Mouse (Mus musculus): ENCODE measurements around the gene St6gal1. TPM values are rescaled to one million over a fixed set of nuclear protein-coding genes. Genes with fewer than 3 reads are reported as not detected.

The St6gal1 gene
- polyA plus RNA-seq, 1 experiment from 2014 or later = 40.6 TPM

DNA sequence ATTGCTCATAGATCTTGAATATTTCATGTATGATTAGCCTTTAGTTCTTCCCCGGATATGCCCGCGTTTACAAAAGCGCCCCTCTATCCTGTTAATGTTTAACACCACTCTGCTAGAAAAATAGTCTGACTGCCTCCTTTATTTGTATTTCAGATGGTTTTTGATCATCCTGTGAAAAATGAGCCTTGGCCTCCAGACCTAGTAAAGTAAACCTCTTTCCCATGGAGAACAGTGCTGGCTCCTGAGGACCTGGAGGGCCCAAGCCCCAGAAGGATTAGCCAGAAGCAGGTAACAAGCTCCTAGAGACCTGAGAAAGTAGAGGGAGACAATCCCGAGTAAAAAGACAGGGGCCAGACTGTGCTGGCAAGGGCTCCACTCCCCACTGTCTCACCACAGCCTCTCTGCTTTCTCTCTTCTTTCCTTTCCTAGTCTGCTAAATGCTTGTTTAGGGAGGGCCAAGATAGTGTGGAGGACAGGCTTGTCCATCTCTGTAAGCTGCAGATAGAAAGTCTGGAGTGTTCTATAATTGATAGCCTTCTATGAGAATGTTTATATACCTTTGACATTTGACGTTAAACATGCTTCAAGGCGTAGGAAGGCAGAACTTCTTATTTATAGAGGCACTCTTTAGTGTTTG, 93.0 kb downstream of the St6gal1 start:
- no peaks in the 10 kb centered on the region for H3K9me3 ChIP-seq
- no peak overlapping the region for H3K9ac ChIP-seq
- ATAC-seq (ENCODE audit: low read depth) = no peak
- H3K36me3 ChIP-seq = peaks cover 41% of the 10 kb centered on the region
- WGBS = 82% methylated on average over 7 of the region's 7 CpGs
- H3K27ac ChIP-seq (replicated peaks) = no peak overlapping the region
- H3K4me1 ChIP-seq (replicated peaks) = peaks cover 6% of the 10 kb centered on the region; the same call in 1 of the 2 replicates
- H3K4me2 ChIP-seq = no peak overlapping the region
- no peak overlapping the region for H3K4me3 ChIP-seq
- no peaks in the 10 kb centered on the region for H3K27me3 ChIP-seq

- Histone ChIP-seq H3K9ac (no peak overlapping the region), H3K4me3 (no peak overlapping the region), H3K4me1 (replicated peaks) (peaks cover 7% of the 10 kb centered on the region), H3K36me3 (peaks cover 45% of the 10 kb centered on the region), H3K4me2 (no peak overlapping the region), H3K27ac (replicated peaks) (no peak overlapping the region), H3K9me3 (no peaks in the 10 kb centered on the region), H3K27me3 (no peaks in the 10 kb centered on the region)
- WGBS = 85% methylated on average over 3 of the region's 3 CpGs
- no peak for ATAC-seq (ENCODE audit: low read depth)
Measured at GRCm38 (mm10) chr16:23320025-23320424, 95.5 kb downstream of the St6gal1 start.

DNA sequence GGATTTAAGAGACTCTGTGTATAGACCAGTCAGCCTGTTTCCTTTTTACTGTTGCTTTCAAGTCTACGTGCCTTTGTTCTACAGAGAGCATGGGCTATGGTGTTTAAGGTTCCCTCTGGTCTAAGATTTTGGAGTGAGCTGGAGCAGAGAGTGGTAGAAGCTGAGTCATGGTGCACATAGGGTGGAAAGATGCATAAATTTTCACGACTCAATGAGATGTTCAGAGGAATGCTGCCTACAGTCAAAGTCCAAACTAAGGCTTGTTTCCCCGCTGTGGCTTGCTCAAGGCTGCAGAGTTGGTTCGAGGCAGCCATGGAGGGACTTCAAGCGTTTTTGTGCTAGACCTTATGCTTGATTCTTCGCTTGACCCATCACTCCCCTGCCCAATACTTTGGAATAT, 96.0 kb downstream of the St6gal1 start:
- Histone ChIP-seq H3K27ac (replicated peaks) (no peak overlapping the region), H3K9me3 (no peaks in the 10 kb centered on the region), H3K36me3 (peaks cover 45% of the 10 kb centered on the region), H3K4me1 (replicated peaks) (peaks cover 10% of the 10 kb centered on the region), H3K9ac (no peak overlapping the region), H3K4me3 (no peak overlapping the region), H3K27me3 (no peaks in the 10 kb centered on the region), H3K4me2 (no peak overlapping the region)
- no peak for ATAC-seq (ENCODE audit: low read depth)
- 92% methylated on average over 6 of the region's 6 CpGs for WGBS

DNA sequence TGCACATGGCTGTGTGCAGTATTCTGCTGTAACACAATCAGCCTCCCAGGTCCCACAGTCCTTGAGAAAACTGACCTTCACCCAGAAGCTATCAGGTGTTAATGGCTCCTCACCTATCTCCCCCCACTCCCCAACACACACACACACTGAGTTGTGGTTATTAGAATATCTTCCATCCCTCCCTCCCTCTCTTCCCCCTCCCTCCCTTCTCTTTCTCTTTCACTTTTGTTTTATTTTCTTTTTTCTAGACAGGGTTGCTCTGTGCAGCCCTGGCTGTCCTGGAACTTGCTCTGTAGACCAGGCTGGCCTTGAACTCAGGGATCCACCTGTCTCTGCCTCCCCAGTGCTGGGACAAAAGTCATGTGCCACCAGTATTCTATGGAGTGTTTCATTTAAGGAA, 97.9 kb downstream of the St6gal1 start:
- Histone ChIP-seq H3K4me2 (no peak overlapping the region), H3K36me3 (peaks cover 46% of the 10 kb centered on the region), H3K9me3 (no peaks in the 10 kb centered on the region), H3K27me3 (no peaks in the 10 kb centered on the region), H3K9ac (no peak overlapping the region), H3K4me3 (no peak overlapping the region), H3K27ac (replicated peaks) (no peak overlapping the region), H3K4me1 (replicated peaks) (peaks cover 12% of the 10 kb centered on the region)
- ATAC-seq (ENCODE audit: low read depth) = no peak

DNA sequence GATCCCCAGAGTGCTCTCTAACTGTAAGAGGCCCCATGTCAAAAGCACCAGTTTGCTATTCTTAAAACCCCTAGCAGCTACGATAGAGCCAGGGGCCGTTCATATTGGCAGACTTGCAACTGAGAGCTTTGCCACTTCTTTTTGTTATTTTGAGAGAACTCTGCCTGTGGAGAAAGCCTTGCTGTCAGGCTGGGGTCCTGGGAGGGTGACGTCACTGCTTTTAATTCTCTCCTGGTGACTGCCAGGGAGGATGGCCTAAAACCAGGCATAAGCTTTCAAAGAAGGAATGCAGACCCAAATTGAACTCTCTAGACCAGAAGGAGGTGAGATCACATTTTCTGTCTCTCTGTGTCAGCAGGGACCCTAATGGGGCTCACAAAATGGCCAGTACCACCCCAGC, 99.4 kb downstream of the St6gal1 start:
- 54% methylated on average over 3 of the region's 3 CpGs for WGBS
- Histone ChIP-seq H3K27ac (replicated peaks) (no peak overlapping the region), H3K27me3 (no peaks in the 10 kb centered on the region), H3K4me1 (replicated peaks) (peaks cover 12% of the 10 kb centered on the region), H3K9ac (no peak overlapping the region), H3K4me2 (no peak overlapping the region), H3K4me3 (no peak overlapping the region), H3K36me3 (peaks cover 46% of the 10 kb centered on the region), H3K9me3 (no peaks in the 10 kb centered on the region)
- ATAC-seq (ENCODE audit: low read depth) = no peak

- H3K9me3 ChIP-seq = no peaks in the 10 kb centered on the region
- H3K9ac ChIP-seq = no peak overlapping the region
- 67% methylated on average over 6 of the region's 6 CpGs for WGBS
- no peaks in the 10 kb centered on the region for H3K27me3 ChIP-seq
- no peak overlapping the region for H3K4me3 ChIP-seq
- H3K4me2 ChIP-seq = no peak overlapping the region
- H3K4me1 ChIP-seq (replicated peaks) = peaks cover 12% of the 10 kb centered on the region
- no peak for ATAC-seq (ENCODE audit: low read depth)
- H3K27ac ChIP-seq (replicated peaks) = no peak overlapping the region
- H3K36me3 ChIP-seq = peaks cover 48% of the 10 kb centered on the region
Measured at GRCm38 (mm10) chr16:23324867-23325650, 100.5 kb downstream of the St6gal1 start.

GRCm38 (mm10) chr16:23326664-23327063, 102.1 kb downstream of the St6gal1 start:
- ATAC-seq (ENCODE audit: low read depth) = no peak
- Histone ChIP-seq H3K27ac (replicated peaks) (no peak overlapping the region), H3K4me3 (no peak overlapping the region), H3K4me2 (no peak overlapping the region), H3K27me3 (no peaks in the 10 kb centered on the region), H3K36me3 (peaks cover 42% of the 10 kb centered on the region), H3K4me1 (replicated peaks) (peaks cover 12% of the 10 kb centered on the region), H3K9me3 (no peaks in the 10 kb centered on the region), H3K9ac (no peak overlapping the region)
- WGBS = 94% methylated on average over 6 of the region's 6 CpGs

- no peak overlapping the region for H3K4me3 ChIP-seq
- H3K9ac ChIP-seq = no peak overlapping the region
- peaks cover 12% of the 10 kb centered on the region for H3K4me1 ChIP-seq (replicated peaks)
- 94% methylated on average over 7 of the region's 7 CpGs for WGBS
- no peak overlapping the region for H3K27ac ChIP-seq (replicated peaks)
- H3K36me3 ChIP-seq = peaks cover 44% of the 10 kb centered on the region
- no peak for ATAC-seq (ENCODE audit: low read depth)
- no peaks in the 10 kb centered on the region for H3K9me3 ChIP-seq
- H3K4me2 ChIP-seq = no peak overlapping the region
- H3K27me3 ChIP-seq = no peaks in the 10 kb centered on the region
Measured at GRCm38 (mm10) chr16:23327266-23327665, 102.7 kb downstream of the St6gal1 start.

DNA sequence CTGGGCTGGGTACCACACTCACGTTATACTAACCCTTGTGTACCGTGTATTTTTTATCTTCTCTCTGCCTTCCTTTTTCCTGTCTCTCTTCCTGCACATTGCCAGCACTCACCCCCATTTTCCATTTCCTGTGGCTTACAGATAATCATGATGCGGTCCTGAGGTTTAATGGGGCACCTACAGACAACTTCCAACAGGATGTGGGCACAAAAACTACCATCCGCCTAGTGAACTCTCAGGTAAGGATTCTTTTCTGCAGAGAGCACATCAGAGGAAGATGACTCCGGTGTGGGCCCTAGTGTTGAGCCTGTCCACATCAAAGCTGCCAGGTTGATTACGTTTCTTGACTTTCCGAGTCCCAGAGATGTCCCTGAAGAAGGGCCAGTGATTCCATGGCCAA, 103.7 kb downstream of the St6gal1 start:
- no peaks in the 10 kb centered on the region for H3K9me3 ChIP-seq
- ATAC-seq (ENCODE audit: low read depth) = no peak
- no peaks in the 10 kb centered on the region for H3K27me3 ChIP-seq
- no peak overlapping the region for H3K4me2 ChIP-seq
- H3K27ac ChIP-seq (replicated peaks) = no peak overlapping the region
- WGBS = 96% methylated on average over 7 of the region's 7 CpGs
- H3K9ac ChIP-seq = no peak overlapping the region
- H3K4me1 ChIP-seq (replicated peaks) = peaks cover 12% of the 10 kb centered on the region
- peaks cover 43% of the 10 kb centered on the region for H3K36me3 ChIP-seq
- H3K4me3 ChIP-seq = no peak overlapping the region

GRCm38 (mm10) chr16:23332136-23332535, 107.6 kb downstream of the St6gal1 start:
- H3K27ac ChIP-seq (replicated peaks) = no peak overlapping the region
- no peak overlapping the region for H3K4me3 ChIP-seq
- 86% methylated on average over 2 of the region's 2 CpGs for WGBS
- no peak overlapping the region for H3K9ac ChIP-seq
- no peaks in the 10 kb centered on the region for H3K4me1 ChIP-seq (replicated peaks)
- H3K36me3 ChIP-seq = peaks cover 54% of the 10 kb centered on the region
- H3K4me2 ChIP-seq = no peak overlapping the region
- H3K9me3 ChIP-seq = no peaks in the 10 kb centered on the region
- ATAC-seq (ENCODE audit: low read depth) = no peak
- H3K27me3 ChIP-seq = no peaks in the 10 kb centered on the region

- Histone ChIP-seq H3K27ac (replicated peaks) (no peak overlapping the region), H3K9me3 (no peaks in the 10 kb centered on the region), H3K36me3 (peaks cover 49% of the 10 kb centered on the region), H3K4me3 (no peak overlapping the region), H3K4me2 (no peak overlapping the region), H3K4me1 (replicated peaks) (no peaks in the 10 kb centered on the region), H3K27me3 (no peaks in the 10 kb centered on the region), H3K9ac (no peak overlapping the region)
- 84% methylated on average over 6 of the region's 6 CpGs for WGBS
- no peak for ATAC-seq (ENCODE audit: low read depth)
Measured at GRCm38 (mm10) chr16:23332686-23333085, 108.1 kb downstream of the St6gal1 start.

DNA sequence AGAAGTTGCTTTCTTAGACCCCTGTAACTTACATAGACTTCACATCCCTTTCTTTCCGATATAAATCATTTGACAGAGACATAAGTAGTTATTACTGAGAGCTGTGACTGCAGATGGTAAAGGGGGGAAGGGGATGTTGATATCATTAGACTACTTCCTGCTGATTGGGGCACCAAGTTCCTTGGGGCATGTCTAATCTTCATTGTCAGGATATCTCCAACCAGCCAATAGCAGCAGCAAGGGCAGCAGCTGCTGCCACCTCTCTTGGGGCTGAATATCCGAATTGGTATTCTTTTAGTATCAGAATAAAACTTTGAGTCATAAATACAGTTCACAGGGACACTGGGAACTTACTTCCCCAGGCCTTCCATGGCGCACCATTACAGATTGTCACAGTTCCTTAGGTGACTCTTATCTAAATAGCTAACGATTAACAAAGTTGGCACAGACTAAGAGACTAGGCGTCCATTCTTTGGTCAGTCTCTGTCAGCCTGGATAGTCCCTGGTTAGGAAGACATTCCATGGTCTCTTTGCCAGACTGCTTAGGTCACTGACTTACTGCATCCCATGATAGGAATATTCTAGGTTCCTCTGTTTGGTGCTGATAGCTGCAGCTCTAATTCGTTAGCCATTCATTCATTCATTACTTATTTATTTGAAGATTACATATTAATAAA, 109.5 kb downstream of the St6gal1 start:
- WGBS = 71% methylated on average over 6 of the region's 6 CpGs
- H3K27ac ChIP-seq (replicated peaks) = no peak overlapping the region
- H3K9ac ChIP-seq = no peak overlapping the region
- no peak overlapping the region for H3K4me3 ChIP-seq
- peaks cover 42% of the 10 kb centered on the region for H3K36me3 ChIP-seq
- H3K4me2 ChIP-seq = no peak overlapping the region
- no peaks in the 10 kb centered on the region for H3K27me3 ChIP-seq
- no peaks in the 10 kb centered on the region for H3K9me3 ChIP-seq
- no peaks in the 10 kb centered on the region for H3K4me1 ChIP-seq (replicated peaks)
- no peak for ATAC-seq (ENCODE audit: low read depth)
